Mouse (Mus musculus): ENCODE data around the gene Pakap. TPM values are rescaled to one million over a fixed set of nuclear protein-coding genes. Genes with fewer than 3 reads are reported as not detected.

Pakap gene
- polyA plus RNA-seq, 1 experiment from 2014 or later: 18.7 TPM

DNA sequence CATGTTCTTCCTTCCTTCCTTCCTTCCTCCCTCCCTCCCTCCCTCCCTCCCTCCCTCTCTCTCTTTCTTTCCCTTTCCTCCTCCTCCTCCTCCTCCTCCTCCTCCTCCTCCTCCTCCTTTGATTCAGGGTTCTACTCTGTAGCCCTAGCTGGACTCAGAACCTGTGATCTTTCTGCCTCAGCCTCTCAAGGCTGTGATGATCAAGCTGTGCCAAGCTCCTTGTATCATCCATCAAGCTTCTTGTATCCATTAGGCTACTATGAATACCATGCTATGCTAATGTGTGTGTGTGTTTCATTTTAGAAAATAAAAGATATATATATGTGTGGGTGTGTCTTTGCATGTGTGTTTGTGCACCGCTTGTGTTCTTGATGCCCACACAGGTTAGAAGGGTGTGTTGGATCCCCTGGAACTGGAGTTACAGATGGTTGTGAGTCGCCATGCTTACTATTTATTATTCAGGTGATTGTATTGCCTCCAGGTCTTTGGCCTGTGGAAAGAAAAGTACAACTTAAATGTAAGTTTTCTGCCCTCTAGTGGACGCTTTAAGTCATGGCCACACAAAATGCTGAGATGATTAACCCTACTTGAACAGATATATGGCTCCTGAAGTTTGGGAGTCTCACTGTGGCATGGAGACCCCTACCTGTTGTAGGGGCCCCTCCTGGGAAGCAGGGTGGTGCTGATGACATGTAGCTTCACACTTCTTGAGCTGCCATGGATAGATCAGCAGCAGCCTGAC is 359.7 kb downstream of the Pakap start:
- H3K27me3 ChIP-seq (ENCODE audit: control insufficient read depth, insufficient read depth, low read length): no peaks in the 10 kb centered on the region
- no peak overlapping the region for H3K4me3 ChIP-seq (ENCODE audit: low read length)
- no peak overlapping the region for H3K9ac ChIP-seq (ENCODE audit: low read depth, low read length)
- no peak overlapping the region for H3K4me2 ChIP-seq (replicated peaks; ENCODE audit: low read depth, low read length)
- 25% methylated on average over 3 of the region's 3 CpGs for WGBS
- H3K4me1 ChIP-seq (ENCODE audit: control insufficient read depth, insufficient read depth, low read length): no peaks in the 10 kb centered on the region
- H3K27ac ChIP-seq (ENCODE audit: low read depth, low read length): no peak overlapping the region
- 0 out of 2 replicates have a peak, but pooled peaks have one; percentile 43 for ATAC-seq (ENCODE audit: low FRiP score, low TSS enrichment)
- H3K9me3 ChIP-seq (ENCODE audit: control insufficient read depth, low read length): no peaks in the 10 kb centered on the region
- no peaks in the 10 kb centered on the region for H3K36me3 ChIP-seq (ENCODE audit: control insufficient read depth, insufficient read depth, low read length)

DNA sequence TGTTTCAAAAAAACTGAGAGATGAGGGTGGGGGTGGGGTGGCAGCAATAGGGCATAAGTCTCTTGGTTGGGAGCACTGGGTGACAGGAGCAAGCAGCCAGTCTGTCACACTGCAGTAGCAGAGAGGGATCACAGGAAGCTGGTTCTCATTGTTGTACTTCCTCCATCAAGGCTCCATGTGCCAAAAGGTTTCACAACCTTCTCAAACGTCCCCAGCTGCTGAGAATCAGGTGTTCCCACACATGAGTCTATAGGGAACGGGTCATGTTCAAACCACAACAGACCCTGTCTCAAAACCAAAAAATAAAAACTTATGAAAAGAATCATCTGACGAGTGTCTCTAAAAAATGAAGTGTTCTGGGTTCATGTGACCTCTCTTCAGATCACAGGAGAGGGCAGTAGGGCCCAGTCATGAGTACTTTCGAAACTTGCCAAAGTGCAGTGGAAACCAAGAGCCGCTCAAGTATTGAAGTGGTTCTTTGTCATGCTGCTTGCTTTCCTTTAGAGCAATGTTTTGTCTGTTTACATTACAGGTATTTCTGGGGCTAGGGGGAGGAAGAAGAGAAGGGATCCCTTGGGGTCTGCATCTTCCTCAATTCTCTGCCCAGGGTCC is 362.7 kb downstream of the Pakap start:
- no peak for ATAC-seq (ENCODE audit: low FRiP score, low TSS enrichment)
- H3K27me3 ChIP-seq (ENCODE audit: control insufficient read depth, insufficient read depth, low read length): no peaks in the 10 kb centered on the region
- no peak overlapping the region for H3K4me2 ChIP-seq (replicated peaks; ENCODE audit: low read depth, low read length)
- no peak overlapping the region for H3K4me3 ChIP-seq (ENCODE audit: low read length)
- no peaks in the 10 kb centered on the region for H3K36me3 ChIP-seq (ENCODE audit: control insufficient read depth, insufficient read depth, low read length)
- 0 out of 2 replicates have a peak, but pooled peaks cover 3% of the 10 kb centered on the region for H3K9me3 ChIP-seq (ENCODE audit: control insufficient read depth, low read length)
- no peaks in the 10 kb centered on the region for H3K4me1 ChIP-seq (ENCODE audit: control insufficient read depth, insufficient read depth, low read length)
- 77% methylated on average over 5 of the region's 5 CpGs for WGBS
- H3K27ac ChIP-seq (ENCODE audit: low read depth, low read length): no peak overlapping the region
- H3K9ac ChIP-seq (ENCODE audit: low read depth, low read length): no peak overlapping the region

DNA sequence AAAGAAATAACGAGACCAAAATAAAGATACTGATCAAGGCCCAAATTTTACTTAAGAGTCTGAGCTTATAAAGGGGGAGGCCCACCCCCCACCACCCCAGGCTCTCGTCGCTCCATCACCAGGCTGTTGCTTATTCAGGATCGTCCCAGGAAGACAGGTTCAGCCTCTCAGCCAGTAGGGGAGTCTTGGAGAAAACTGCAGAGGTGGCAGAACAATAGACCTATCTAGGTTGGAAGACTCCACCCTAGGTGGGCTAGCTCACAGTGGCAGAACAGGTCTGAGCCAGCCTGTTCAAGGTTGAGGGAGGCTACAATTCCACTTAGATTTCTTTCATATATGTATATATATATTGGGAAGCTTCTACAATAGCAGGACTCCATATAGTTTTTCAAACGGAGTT is 366.2 kb downstream of the Pakap start:
- H3K4me3 ChIP-seq (ENCODE audit: low read length): no peak overlapping the region
- H3K4me1 ChIP-seq (ENCODE audit: control insufficient read depth, insufficient read depth, low read length): no peaks in the 10 kb centered on the region
- ATAC-seq (ENCODE audit: low FRiP score, low TSS enrichment): no peak
- no peak overlapping the region for H3K9ac ChIP-seq (ENCODE audit: low read depth, low read length)
- no peaks in the 10 kb centered on the region for H3K36me3 ChIP-seq (ENCODE audit: control insufficient read depth, insufficient read depth, low read length)
- H3K4me2 ChIP-seq (replicated peaks; ENCODE audit: low read depth, low read length): no peak overlapping the region
- H3K27me3 ChIP-seq (ENCODE audit: control insufficient read depth, insufficient read depth, low read length): no peaks in the 10 kb centered on the region
- H3K9me3 ChIP-seq (ENCODE audit: control insufficient read depth, low read length): 0 out of 2 replicates have a peak, but pooled peaks cover 3% of the 10 kb centered on the region
- H3K27ac ChIP-seq (ENCODE audit: low read depth, low read length): no peak overlapping the region
- WGBS: 68% methylated on average over 5 of the region's 5 CpGs

DNA sequence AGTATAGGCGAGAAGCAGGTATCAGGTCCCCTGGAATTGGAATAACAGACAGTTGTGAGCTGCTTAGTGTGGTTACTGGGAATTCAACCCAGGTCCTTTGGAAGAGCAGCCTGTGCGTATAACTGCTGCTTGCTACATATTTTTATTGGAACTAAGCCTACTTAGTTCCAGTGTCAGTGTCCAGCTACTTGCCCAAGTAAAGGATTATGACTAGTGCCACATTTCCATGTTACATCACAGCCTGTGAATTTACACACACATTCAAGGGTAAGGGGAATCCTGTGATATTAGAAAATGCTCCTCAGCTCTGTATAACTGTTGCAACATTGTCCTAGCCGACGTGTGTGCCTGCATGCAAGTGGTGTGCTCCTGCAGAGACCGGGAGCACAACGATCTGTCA is 369.3 kb downstream of the Pakap start:
- no peaks in the 10 kb centered on the region for H3K36me3 ChIP-seq (ENCODE audit: control insufficient read depth, insufficient read depth, low read length)
- H3K9ac ChIP-seq (ENCODE audit: low read depth, low read length): no peak overlapping the region
- WGBS: 85% methylated on average over 6 of the region's 6 CpGs
- H3K9me3 ChIP-seq (ENCODE audit: control insufficient read depth, low read length): 0 out of 2 replicates have a peak, but pooled peaks cover 3% of the 10 kb centered on the region
- H3K4me1 ChIP-seq (ENCODE audit: control insufficient read depth, insufficient read depth, low read length): no peaks in the 10 kb centered on the region
- ATAC-seq (ENCODE audit: low FRiP score, low TSS enrichment): no peak
- H3K4me2 ChIP-seq (replicated peaks; ENCODE audit: low read depth, low read length): no peak overlapping the region
- H3K4me3 ChIP-seq (ENCODE audit: low read length): no peak overlapping the region
- no peaks in the 10 kb centered on the region for H3K27me3 ChIP-seq (ENCODE audit: control insufficient read depth, insufficient read depth, low read length)
- no peak overlapping the region for H3K27ac ChIP-seq (ENCODE audit: low read depth, low read length)

DNA sequence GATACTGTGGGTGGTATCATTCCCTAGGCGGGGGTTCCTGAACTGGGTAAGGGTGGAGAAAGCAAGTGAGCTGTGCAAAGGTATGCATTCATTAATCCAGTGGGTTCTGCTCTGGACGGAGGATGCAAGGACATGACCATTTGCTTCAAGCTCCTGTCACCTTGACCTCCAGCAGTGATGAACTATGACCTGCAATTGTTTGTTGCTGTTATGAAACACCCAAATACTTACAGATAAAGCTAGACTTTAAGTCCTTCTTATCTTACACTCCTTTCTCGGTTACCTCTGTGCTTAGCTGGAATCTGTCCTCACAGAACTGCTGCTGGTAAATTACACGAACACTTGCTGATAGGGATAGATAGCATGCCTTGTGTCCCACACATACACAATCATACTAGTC is 372.7 kb downstream of the Pakap start:
- no peak overlapping the region for H3K4me3 ChIP-seq (ENCODE audit: low read length)
- 93% methylated on average over 4 of the region's 4 CpGs for WGBS
- no peak for ATAC-seq (ENCODE audit: low FRiP score, low TSS enrichment)
- no peak overlapping the region for H3K4me2 ChIP-seq (replicated peaks; ENCODE audit: low read depth, low read length)
- H3K9ac ChIP-seq (ENCODE audit: low read depth, low read length): no peak overlapping the region
- no peaks in the 10 kb centered on the region for H3K9me3 ChIP-seq (ENCODE audit: control insufficient read depth, low read length)
- peaks cover 25% of the 10 kb centered on the region for H3K36me3 ChIP-seq (ENCODE audit: control insufficient read depth, insufficient read depth, low read length)
- no peaks in the 10 kb centered on the region for H3K4me1 ChIP-seq (ENCODE audit: control insufficient read depth, insufficient read depth, low read length)
- H3K27ac ChIP-seq (ENCODE audit: low read depth, low read length): no peak overlapping the region
- no peaks in the 10 kb centered on the region for H3K27me3 ChIP-seq (ENCODE audit: control insufficient read depth, insufficient read depth, low read length)

DNA sequence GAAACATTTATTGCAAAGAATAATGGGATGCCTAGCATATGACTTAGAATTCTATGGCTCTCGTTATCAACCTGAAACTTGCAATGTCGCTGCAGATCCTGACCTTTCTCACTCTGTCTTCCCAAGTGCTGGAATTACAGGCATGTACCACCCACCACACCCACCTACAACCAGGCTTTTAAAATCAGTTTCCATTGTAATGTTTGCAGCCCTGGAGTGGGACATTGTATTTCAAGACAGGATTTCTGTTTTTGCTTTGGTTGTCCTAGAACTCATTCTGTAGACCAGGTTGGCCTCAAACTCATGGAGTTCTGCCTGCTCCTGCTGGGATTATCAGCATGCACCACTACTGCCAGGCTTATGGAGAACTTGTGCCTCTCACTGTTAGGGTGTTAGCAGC is 374.9 kb downstream of the Pakap start:
- H3K4me1 ChIP-seq (ENCODE audit: control insufficient read depth, insufficient read depth, low read length): no peaks in the 10 kb centered on the region
- H3K4me3 ChIP-seq (ENCODE audit: low read length): no peak overlapping the region
- H3K36me3 ChIP-seq (ENCODE audit: control insufficient read depth, insufficient read depth, low read length): peaks cover 42% of the 10 kb centered on the region
- H3K27me3 ChIP-seq (ENCODE audit: control insufficient read depth, insufficient read depth, low read length): no peaks in the 10 kb centered on the region
- no peaks in the 10 kb centered on the region for H3K9me3 ChIP-seq (ENCODE audit: control insufficient read depth, low read length)
- H3K27ac ChIP-seq (ENCODE audit: low read depth, low read length): no peak overlapping the region
- no peak for ATAC-seq (ENCODE audit: low FRiP score, low TSS enrichment)
- H3K4me2 ChIP-seq (replicated peaks; ENCODE audit: low read depth, low read length): no peak overlapping the region
- no peak overlapping the region for H3K9ac ChIP-seq (ENCODE audit: low read depth, low read length)
- WGBS: 99% methylated on average over 2 of the region's 2 CpGs

Other genes starting within 250 kb of the Pakap start
- gene Palm2, start 133.9 kb upstream of the Pakap start, polyA plus RNA-seq (2014; fragmentation: Nextera tagmentation; extraction: Ambion mirVana): 0.54 and 0.58 TPM in 2 replicates
- 17.1 and 24.0 TPM in 2 replicates for gene Akap2, start 149.5 kb downstream of the Pakap start, polyA plus RNA-seq (2014; fragmentation: Nextera tagmentation; extraction: Ambion mirVana)

Data from kidney, embryonic 14.5 days (tissue).